Mouse (Mus musculus): ENCODE measurements around the gene Cryba4.

- TF ChIP-seq CTCF (IDR thresholded peaks at IDR 0.05; ENCODE audit: borderline replicate concordance, insufficient read depth, low read depth, low read length): no peak
- TF ChIP-seq POLR2A (IDR thresholded peaks at IDR 0.05; ENCODE audit: borderline replicate concordance, insufficient read depth, low read length): no peak
Observed at GRCm38 (mm10) chr5:112237439-112237838, 14.9 kb downstream of the Cryba4 start.
